Mouse (Mus musculus): ENCODE data around the gene Olfr576. TPM values are rescaled to one million over a fixed set of nuclear protein-coding genes. Genes with fewer than 3 reads are reported as not detected.

Olfr576 gene
- polyA plus RNA-seq (2015; fragmentation: Nextera tagmentation; extraction: Ambion mirVana), result not detected in 2 replicates

DNA sequence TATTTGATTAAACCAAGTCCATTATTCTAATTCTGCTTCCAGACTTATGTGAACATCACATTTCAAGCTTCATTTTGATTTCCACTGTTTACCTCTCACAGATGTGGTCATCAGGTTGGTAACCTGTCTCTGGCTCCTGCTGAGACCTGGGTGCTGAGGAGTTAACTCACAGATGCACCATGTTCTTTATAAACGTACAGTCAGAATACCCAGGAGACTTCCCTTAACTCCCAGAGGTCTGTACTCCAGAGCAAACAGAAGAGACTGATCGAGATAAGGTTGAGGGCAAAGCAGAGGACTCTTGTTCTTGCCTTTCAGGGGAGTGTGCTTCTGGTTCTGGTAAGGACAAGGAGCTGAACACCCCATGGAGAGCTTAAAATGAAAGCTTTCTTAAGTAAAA is at the start of gene Olfr576:
Gene Olfr576 (plus strand): TSS at position 301 of the 400 bp plus-strand sequence.
- Histone ChIP-seq H3K36me3 (no peaks in the 10 kb centered on the region), H3K9ac (no peak within 1 kb of the TSS), H3K4me2 (no peak within 1 kb of the TSS), H3K4me3 (replicated peaks) (no peak within 1 kb of the TSS), H3K27me3 (replicated peaks) (no peaks in the 10 kb centered on the region), H3K9me3 (no peaks in the 10 kb centered on the region), H3K4me1 (no peaks in the 10 kb centered on the region), H3K27ac (no peak within 1 kb of the TSS)
- 17% methylated on average over 2 of the region's 2 CpGs for WGBS
- no peak for ATAC-seq (ENCODE audit: insufficient read depth, low FRiP score, low read depth)

DNA sequence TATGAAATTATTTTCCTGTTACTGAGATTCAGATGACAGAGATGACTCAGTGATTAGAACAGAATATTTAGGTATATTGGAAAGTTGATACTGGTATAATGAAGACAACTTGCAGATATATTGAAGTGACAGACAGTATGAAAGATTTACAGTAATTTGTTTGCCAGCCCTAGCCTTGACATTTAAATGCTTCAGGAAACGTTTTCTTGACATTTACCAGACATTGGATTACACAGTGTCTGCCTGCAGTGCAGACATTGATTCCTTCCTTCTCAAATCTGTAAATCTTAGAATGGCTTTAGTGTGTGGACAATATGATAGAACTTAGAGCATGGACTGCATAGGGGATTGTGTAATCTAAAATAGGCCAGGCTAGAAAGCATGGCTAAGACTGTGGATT is 47.2 kb upstream of the Olfr576 start:
- 7% methylated on average over 1 of the region's 1 CpGs for WGBS
- Histone ChIP-seq H3K9ac (no peak overlapping the region), H3K27ac (no peak overlapping the region), H3K36me3 (no peaks in the 10 kb centered on the region), H3K9me3 (no peaks in the 10 kb centered on the region), H3K27me3 (replicated peaks) (no peaks in the 10 kb centered on the region), H3K4me3 (replicated peaks) (no peak overlapping the region), H3K4me2 (no peak overlapping the region), H3K4me1 (no peaks in the 10 kb centered on the region)
- ATAC-seq (ENCODE audit: insufficient read depth, low FRiP score, low read depth), result no peak

DNA sequence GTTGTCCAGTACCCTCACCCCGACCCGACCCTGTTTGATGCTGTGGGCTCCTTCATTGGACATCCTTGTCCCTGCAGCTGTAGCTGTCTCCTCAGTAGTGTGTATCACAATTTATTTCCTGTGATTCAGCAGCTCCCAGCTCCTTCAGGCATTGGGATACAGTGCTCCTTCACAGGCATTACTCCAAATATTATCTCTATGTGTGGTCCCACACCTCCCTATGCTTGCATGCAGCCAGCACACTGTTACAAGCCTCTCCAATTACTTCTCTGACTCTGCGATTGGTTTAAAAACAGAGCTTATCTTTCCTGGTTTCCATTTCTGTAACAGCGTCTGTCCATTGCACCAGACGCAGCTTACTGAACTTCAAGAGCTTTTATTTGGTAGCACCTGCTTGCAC is 46.1 kb upstream of the Olfr576 start:
- H3K4me3 ChIP-seq (replicated peaks), result no peak overlapping the region
- WGBS, result 45% methylated on average over 5 of the region's 5 CpGs
- no peak overlapping the region for H3K27ac ChIP-seq
- no peaks in the 10 kb centered on the region for H3K4me1 ChIP-seq
- no peaks in the 10 kb centered on the region for H3K27me3 ChIP-seq (replicated peaks)
- H3K9ac ChIP-seq, result no peak overlapping the region
- H3K4me2 ChIP-seq, result no peak overlapping the region
- no peaks in the 10 kb centered on the region for H3K36me3 ChIP-seq
- ATAC-seq (ENCODE audit: insufficient read depth, low FRiP score, low read depth), result no peak
- no peaks in the 10 kb centered on the region for H3K9me3 ChIP-seq

DNA sequence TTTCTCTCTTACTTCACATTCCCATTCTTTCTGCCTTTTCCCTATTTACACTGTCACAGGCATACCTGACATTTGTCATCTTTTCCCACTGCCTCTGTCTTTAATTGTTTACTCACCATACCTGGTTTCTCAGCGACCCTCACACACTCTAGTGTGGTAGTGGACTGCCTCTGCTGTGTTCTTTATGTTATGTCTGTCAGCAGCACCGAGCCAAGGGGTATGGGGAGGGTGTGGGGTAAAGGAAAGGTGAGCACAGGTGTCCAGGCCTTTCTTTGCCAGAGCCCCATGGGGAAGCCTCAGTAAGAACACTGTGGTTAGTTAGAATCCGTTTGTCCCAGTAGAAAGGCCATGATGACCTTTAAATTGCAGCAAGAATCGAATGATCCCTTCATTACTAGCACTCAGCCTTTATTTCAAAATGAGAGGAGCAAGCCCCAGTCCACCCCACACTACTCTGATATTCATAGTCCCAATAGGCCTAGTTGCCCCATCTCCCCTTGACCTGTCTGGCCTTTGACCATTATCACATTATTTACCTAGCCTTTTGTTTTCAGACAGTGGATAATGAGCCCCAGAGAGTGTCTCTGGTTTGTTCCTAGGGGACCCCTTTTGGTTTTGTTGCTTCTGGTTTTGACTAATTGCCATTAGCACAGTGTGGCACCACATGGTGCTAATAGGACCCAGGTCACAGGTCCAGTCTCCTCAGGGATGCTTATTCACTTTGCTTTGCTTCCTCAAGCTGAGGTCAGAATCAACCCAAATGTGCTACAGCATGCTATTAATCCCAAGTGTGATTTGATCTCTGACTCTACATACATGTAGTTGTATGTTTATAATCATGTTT is 45.2 kb upstream of the Olfr576 start, which contains the start of gene Olfr571:
Gene Olfr571 (minus strand): TSS at position 505 of the 844 bp plus-strand sequence.
- Histone ChIP-seq H3K4me3 (replicated peaks) (no peak within 1 kb of the TSS), H3K36me3 (no peaks in the 10 kb centered on the region), H3K9ac (no peak within 1 kb of the TSS), H3K4me1 (no peaks in the 10 kb centered on the region), H3K27me3 (replicated peaks) (no peaks in the 10 kb centered on the region), H3K4me2 (no peak within 1 kb of the TSS), H3K27ac (no peak within 1 kb of the TSS), H3K9me3 (no peaks in the 10 kb centered on the region)
- 58% methylated on average over 4 of the region's 4 CpGs for WGBS
- ATAC-seq (ENCODE audit: insufficient read depth, low FRiP score, low read depth), result no peak

DNA sequence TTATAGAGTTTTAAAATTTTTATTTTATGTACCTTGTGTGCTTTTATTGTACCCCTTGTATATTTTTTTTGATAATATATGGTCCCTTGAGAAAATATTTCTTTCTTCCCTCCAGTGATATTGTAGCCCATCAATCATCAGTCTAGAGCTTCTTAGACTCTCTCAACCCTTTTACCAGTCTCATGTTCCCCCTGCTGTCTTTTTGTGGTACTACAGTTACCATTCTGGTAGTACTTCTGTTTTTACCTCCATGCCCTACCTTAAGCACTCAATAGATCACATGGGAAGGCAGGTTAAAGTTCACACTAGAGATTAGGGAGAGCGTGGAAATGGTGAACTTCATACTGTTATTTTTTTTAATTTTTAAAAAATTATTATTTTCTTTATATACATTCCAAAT is 42.8 kb upstream of the Olfr576 start:
- Histone ChIP-seq H3K4me1 (no peaks in the 10 kb centered on the region), H3K4me2 (no peak overlapping the region), H3K9me3 (no peaks in the 10 kb centered on the region), H3K27me3 (replicated peaks) (no peaks in the 10 kb centered on the region), H3K4me3 (replicated peaks) (no peak overlapping the region), H3K36me3 (no peaks in the 10 kb centered on the region), H3K9ac (no peak overlapping the region), H3K27ac (no peak overlapping the region)
- ATAC-seq (ENCODE audit: insufficient read depth, low FRiP score, low read depth), result peak; percentile 53; the same call in 1 of the 2 replicates
- 3% methylated on average over 1 of the region's 1 CpGs for WGBS

DNA sequence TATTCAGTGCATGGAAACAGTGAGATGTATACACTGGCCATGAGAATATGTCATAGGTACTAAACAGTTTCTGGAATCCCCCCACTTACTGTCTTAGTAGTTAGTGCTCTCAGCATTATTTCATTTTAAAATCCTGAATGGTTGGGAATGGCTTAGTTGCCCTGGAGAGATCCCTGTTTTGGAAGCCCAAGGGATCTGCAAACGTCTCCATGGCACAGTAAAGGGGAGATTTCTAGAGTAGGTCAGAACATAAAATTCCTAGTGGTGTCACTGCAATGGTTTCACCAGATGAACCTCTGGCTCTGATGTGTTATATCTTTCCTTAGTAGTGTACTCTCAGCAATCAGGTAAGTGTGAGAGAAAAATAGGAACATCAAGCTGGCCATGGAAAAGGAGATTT is 38.4 kb upstream of the Olfr576 start, which contains the start of gene Olfr572:
Gene Olfr572 (plus strand): TSS at position 301 of the 400 bp plus-strand sequence.
- no peak for ATAC-seq (ENCODE audit: insufficient read depth, low FRiP score, low read depth)
- 58% methylated on average over 1 of the region's 1 CpGs for WGBS
- Histone ChIP-seq H3K36me3 (no peaks in the 10 kb centered on the region), H3K4me2 (no peak within 1 kb of the TSS), H3K4me1 (no peaks in the 10 kb centered on the region), H3K9ac (no peak within 1 kb of the TSS), H3K4me3 (replicated peaks) (no peak within 1 kb of the TSS), H3K27me3 (replicated peaks) (no peaks in the 10 kb centered on the region), H3K9me3 (no peaks in the 10 kb centered on the region), H3K27ac (no peak within 1 kb of the TSS)

DNA sequence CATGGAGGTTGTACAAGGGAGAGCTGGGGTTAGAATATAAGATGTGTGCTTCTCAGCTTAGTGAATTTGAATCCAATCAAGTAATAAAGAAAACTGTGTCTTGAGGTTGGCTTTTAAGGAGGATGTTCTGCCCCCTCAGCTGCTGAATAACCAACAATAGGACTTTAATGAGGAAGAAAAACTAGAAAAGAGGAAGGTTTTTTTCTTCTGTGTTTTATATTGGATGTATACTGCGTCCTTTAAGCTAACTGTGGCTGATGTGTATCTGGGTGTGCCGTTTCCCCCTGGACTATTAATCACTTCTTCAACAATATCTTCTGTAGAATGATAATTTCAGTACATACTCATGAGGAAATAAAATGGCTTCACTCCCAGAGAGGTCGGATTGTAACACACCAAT is 35.4 kb upstream of the Olfr576 start:
- H3K9me3 ChIP-seq, result no peaks in the 10 kb centered on the region
- H3K27me3 ChIP-seq (replicated peaks), result no peaks in the 10 kb centered on the region
- H3K4me2 ChIP-seq, result no peak overlapping the region
- no peaks in the 10 kb centered on the region for H3K36me3 ChIP-seq
- H3K9ac ChIP-seq, result no peak overlapping the region
- no peak overlapping the region for H3K27ac ChIP-seq
- ATAC-seq (ENCODE audit: insufficient read depth, low FRiP score, low read depth), result no peak
- H3K4me3 ChIP-seq (replicated peaks), result no peak overlapping the region
- WGBS, result 60% methylated on average over 3 of the region's 3 CpGs
- no peaks in the 10 kb centered on the region for H3K4me1 ChIP-seq

DNA sequence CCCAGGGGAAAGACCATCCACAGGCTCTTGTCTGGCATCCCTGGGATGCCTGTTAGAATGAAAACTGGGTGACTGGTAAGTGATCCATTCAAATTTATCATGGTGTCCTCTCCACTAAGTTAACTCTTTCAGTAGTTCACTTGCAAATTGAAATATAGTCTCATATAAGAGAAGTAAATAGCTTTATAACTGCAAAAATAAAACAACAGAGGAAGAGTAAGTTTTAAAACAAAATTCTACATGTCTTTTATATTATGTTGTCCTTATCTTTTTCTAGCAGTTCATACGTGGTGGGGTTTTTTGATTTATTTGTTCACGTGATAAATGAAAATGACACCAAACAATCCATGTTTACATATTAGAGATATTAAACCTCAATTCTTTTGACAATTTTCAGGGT is 20.0 kb upstream of the Olfr576 start, which contains the start of gene Olfr573-ps1:
Gene Olfr573-ps1 (minus strand): TSS at position 101 of the 400 bp plus-strand sequence.
- Histone ChIP-seq H3K4me1 (no peaks in the 10 kb centered on the region), H3K9me3 (no peaks in the 10 kb centered on the region), H3K4me3 (replicated peaks) (no peak within 1 kb of the TSS), H3K36me3 (no peaks in the 10 kb centered on the region), H3K9ac (no peak within 1 kb of the TSS), H3K27ac (no peak within 1 kb of the TSS), H3K4me2 (no peak within 1 kb of the TSS), H3K27me3 (replicated peaks) (no peaks in the 10 kb centered on the region)
- 79% methylated on average over 2 of the region's 2 CpGs for WGBS
- no peak for ATAC-seq (ENCODE audit: insufficient read depth, low FRiP score, low read depth)

DNA sequence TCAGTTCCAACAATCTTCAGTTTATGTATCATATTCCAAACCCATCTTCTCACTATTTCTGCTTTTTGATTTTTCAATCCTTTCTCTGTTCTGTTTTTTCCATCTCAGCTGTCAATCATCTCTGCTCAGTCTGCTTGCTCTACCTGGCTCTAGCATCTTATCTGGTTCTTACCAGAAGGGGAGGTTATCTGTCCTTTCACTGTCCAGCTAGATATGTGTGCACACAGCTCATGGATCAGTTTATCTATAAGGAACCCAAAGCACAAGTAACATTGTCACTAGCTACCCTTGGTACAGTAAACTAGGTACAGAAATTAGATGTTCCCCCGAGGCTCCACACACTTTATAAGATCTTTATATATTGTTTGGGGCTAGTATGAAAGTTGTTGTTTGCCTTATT is 19.0 kb upstream of the Olfr576 start:
- 76% methylated on average over 1 of the region's 1 CpGs for WGBS
- no peak overlapping the region for H3K27ac ChIP-seq
- H3K4me1 ChIP-seq, result no peaks in the 10 kb centered on the region
- no peaks in the 10 kb centered on the region for H3K36me3 ChIP-seq
- H3K9me3 ChIP-seq, result no peaks in the 10 kb centered on the region
- no peak overlapping the region for H3K9ac ChIP-seq
- no peak for ATAC-seq (ENCODE audit: insufficient read depth, low FRiP score, low read depth)
- no peak overlapping the region for H3K4me2 ChIP-seq
- H3K27me3 ChIP-seq (replicated peaks), result no peaks in the 10 kb centered on the region
- H3K4me3 ChIP-seq (replicated peaks), result no peak overlapping the region

DNA sequence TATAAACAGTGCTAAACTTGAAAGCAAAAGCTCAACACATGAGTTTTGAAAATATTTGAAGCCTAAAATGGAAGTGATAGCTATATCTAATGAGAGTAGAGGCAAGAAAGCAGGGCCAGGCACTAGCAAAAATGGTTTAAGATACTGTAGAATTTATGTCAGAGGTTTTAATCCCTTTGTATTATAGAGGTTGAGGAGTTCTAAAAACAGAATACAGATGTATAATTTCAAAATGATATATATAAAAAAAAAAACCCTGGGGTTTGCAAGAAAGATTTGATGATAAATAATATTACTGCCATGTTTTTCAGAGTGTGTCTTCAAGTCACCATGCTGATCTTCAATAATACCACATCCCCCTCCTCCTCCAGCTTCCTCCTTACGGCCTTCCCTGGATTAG is 14.3 kb upstream of the Olfr576 start, which contains the start of gene Olfr574:
Gene Olfr574 (plus strand): TSS at position 301 of the 400 bp plus-strand sequence.
- Histone ChIP-seq H3K4me1 (no peaks in the 10 kb centered on the region), H3K36me3 (no peaks in the 10 kb centered on the region), H3K27me3 (replicated peaks) (no peaks in the 10 kb centered on the region), H3K9ac (no peak within 1 kb of the TSS), H3K9me3 (no peaks in the 10 kb centered on the region), H3K4me3 (replicated peaks) (no peak within 1 kb of the TSS), H3K27ac (no peak within 1 kb of the TSS), H3K4me2 (no peak within 1 kb of the TSS)
- whole genome bisulfite sequencing, result 100% methylated on average over 1 of the region's 1 CpGs
- no peak for ATAC-seq (ENCODE audit: insufficient read depth, low FRiP score, low read depth)

DNA sequence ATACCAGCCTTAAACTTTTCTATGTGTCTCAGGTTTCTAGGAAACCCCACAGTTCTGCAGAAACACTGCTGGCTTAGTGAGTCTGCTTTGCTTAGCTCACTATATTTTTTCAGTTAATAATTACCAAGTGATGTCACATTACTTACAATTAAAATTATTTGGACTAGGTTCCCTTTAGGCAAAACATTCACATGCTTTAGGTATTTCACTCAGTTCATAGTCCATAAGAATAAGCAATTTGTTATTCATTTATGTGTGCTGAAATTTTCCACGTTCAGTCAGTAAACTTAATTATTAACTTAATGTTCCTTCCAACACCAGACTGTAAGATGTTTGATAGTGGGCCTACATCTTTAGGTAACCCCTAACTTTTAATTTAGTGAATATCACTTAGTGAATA is 11.7 kb upstream of the Olfr576 start:
- no peak overlapping the region for H3K4me3 ChIP-seq (replicated peaks)
- no peak overlapping the region for H3K9ac ChIP-seq
- H3K27ac ChIP-seq, result no peak overlapping the region
- no peaks in the 10 kb centered on the region for H3K36me3 ChIP-seq
- H3K4me1 ChIP-seq, result no peaks in the 10 kb centered on the region
- ATAC-seq (ENCODE audit: insufficient read depth, low FRiP score, low read depth), result no peak
- no peaks in the 10 kb centered on the region for H3K27me3 ChIP-seq (replicated peaks)
- no peaks in the 10 kb centered on the region for H3K9me3 ChIP-seq
- 54% methylated on average over 1 of the region's 1 CpGs for WGBS
- H3K4me2 ChIP-seq, result no peak overlapping the region

DNA sequence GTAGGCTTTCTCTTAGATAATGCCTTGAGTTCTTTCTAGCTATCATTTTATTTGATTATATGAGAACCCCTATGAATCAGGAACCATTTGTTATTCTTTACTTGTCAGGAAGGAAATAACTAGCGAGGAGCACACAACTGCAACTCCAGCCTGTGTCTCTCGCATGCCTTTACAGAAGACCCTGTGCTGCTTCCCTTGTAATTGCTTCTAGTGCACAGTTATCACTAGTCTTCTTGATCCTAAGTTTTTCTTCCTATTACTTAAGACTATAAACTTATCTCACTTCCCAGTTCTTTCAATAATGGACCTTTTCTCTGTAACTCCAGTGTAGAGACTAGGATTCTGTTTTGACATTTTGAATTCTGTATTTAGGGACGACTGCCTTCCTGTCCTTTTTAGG is 4.3 kb upstream of the Olfr576 start:
- H3K36me3 ChIP-seq, result no peaks in the 10 kb centered on the region
- H3K9me3 ChIP-seq, result no peaks in the 10 kb centered on the region
- H3K4me1 ChIP-seq, result no peaks in the 10 kb centered on the region
- H3K4me3 ChIP-seq (replicated peaks), result no peak overlapping the region
- ATAC-seq (ENCODE audit: insufficient read depth, low FRiP score, low read depth), result no peak
- H3K4me2 ChIP-seq, result no peak overlapping the region
- 51% methylated on average over 3 of the region's 3 CpGs for WGBS
- H3K27ac ChIP-seq, result no peak overlapping the region
- H3K9ac ChIP-seq, result no peak overlapping the region
- no peaks in the 10 kb centered on the region for H3K27me3 ChIP-seq (replicated peaks)

Data from stomach, embryonic 15.5 days (tissue).